Mouse (Mus musculus): Measurements from ENCODE around the gene Ptgr1. TPM values are rescaled to one million over a fixed set of nuclear protein-coding genes. Genes with fewer than 3 reads are reported as not detected.

Gene Ptgr1
- polyA plus RNA-seq, 1 experiment, result 0.86 TPM

DNA sequence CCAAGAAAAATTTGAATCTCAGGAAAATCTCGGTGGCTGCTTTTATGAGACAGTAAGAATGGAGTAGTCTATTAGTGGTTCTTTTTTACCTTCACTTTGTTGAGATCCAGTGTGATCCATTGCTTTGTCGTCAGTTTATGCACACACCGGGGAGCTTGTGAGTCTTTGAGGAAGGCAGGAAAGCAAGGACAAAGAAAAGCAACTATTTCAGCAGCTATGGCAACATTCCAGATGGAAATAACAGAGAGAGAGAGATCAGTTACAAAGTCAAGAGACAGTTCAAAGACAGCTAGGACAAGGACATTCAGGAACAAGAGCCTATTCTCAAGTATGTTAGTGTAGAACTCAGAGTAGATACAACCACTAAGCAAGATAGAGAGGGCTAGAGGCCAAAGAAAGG lies 51.1 kb downstream of the Ptgr1 start:
- Histone ChIP-seq H3K27ac (ENCODE audit: insufficient read depth, low read length) (no peak overlapping the region), H3K4me3 (ENCODE audit: insufficient read depth, low read length) (no peak overlapping the region), H3K4me1 (ENCODE audit: control insufficient read depth, insufficient read depth, low read length) (no peaks in the 10 kb centered on the region)
- TF ChIP-seq POLR2A (IDR thresholded peaks at IDR 0.05; ENCODE audit: extremely low read depth, insufficient read depth, low read length) (no peak), CTCF (IDR thresholded peaks at IDR 0.05; ENCODE audit: extremely low read depth, insufficient read depth, low read length) (no peak)

DNA sequence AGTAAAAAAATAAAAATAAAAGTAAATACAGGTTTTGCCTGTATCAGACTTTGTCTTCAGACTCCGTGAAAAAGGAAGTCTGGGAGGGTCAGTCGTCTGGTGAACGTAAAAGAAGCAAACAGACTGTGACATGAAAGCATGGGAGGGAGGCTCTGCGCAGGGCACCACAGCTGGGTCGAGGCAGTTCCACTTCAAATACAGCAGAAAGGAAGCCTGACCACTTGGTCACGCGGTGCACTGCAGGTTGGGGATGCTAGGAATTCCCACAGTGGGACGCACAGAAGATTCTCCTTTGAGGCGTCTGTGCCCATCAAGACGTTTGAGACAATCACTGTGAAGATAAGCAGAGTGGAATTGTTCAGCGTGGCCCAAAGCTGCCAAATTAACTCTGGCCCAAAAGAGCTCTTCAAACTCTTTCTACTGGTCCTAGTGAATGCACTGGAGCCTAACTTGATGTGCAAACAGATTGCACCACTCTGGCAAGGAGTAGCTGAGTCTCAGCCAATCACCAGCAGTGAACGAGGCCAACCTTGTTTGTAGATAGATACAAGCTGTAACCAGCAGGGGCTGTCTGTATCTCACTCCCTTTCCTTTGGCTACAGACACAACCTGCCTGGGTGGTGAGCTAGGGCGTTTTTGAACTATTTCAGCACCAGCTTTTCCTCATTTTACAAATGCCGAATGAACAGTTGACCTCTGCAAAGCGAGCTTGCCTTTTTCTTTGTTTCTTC lies 52.0 kb downstream of the Ptgr1 start:
- Histone ChIP-seq H3K27ac (ENCODE audit: insufficient read depth, low read length) (no peak overlapping the region), H3K4me3 (ENCODE audit: insufficient read depth, low read length) (no peak overlapping the region), H3K4me1 (ENCODE audit: control insufficient read depth, insufficient read depth, low read length) (no peaks in the 10 kb centered on the region)
- no peak for TF ChIP-seq POLR2A (IDR thresholded peaks at IDR 0.05; ENCODE audit: extremely low read depth, insufficient read depth, low read length)
- TF ChIP-seq CTCF (IDR thresholded peaks at IDR 0.05; ENCODE audit: extremely low read depth, insufficient read depth, low read length), result peak; percentile 20; the same call in 1 of the 2 replicates

DNA sequence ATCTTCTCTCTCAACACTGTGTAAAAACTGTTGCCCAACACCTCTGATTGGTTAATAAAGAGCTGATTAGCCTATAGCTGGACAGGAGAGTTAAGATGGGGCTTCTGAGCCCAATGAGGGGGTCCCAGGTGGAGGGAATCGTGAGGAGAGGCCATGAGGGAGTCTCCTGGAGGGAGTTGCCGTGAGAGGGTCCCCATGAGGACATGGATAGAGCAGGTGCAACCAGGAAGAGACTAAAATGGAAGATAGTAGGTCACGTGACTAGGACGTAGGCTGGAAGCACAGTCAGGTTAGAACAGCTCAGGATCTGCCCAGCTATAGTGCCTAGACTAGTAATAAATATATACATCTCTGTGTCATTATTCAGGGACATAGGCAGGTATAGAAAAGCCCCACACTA lies 52.6 kb downstream of the Ptgr1 start:
- no peak overlapping the region for H3K4me3 ChIP-seq (ENCODE audit: insufficient read depth, low read length)
- TF ChIP-seq CTCF (IDR thresholded peaks at IDR 0.05; ENCODE audit: extremely low read depth, insufficient read depth, low read length), result no peak
- TF ChIP-seq POLR2A (IDR thresholded peaks at IDR 0.05; ENCODE audit: extremely low read depth, insufficient read depth, low read length), result no peak
- H3K4me1 ChIP-seq (ENCODE audit: control insufficient read depth, insufficient read depth, low read length), result no peaks in the 10 kb centered on the region
- H3K27ac ChIP-seq (ENCODE audit: insufficient read depth, low read length), result no peak overlapping the region

DNA sequence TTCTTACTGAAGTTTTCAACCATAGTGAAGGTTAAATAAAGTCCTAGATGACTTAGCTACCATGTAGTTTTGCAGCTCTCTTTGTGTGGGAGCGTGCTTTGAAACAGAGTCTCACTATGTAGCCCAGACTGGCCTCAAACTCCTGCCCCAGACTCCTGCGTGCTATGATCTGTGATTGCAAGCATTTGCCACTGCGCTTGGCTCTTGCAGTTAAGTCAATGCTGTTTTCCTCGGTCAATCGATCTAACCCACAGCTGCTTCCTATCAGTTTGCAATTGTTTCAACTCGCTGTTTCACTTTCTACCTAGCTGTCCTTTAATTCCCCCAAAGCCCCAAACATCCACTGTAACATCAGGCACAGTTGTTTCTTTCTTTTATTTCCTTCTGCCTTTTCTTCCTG lies 54.4 kb downstream of the Ptgr1 start:
- no peak for TF ChIP-seq CTCF (IDR thresholded peaks at IDR 0.05; ENCODE audit: extremely low read depth, insufficient read depth, low read length)
- no peak for TF ChIP-seq POLR2A (IDR thresholded peaks at IDR 0.05; ENCODE audit: extremely low read depth, insufficient read depth, low read length)
- Histone ChIP-seq H3K27ac (ENCODE audit: insufficient read depth, low read length) (no peak overlapping the region), H3K4me3 (ENCODE audit: insufficient read depth, low read length) (no peak overlapping the region), H3K4me1 (ENCODE audit: control insufficient read depth, insufficient read depth, low read length) (no peaks in the 10 kb centered on the region)

DNA sequence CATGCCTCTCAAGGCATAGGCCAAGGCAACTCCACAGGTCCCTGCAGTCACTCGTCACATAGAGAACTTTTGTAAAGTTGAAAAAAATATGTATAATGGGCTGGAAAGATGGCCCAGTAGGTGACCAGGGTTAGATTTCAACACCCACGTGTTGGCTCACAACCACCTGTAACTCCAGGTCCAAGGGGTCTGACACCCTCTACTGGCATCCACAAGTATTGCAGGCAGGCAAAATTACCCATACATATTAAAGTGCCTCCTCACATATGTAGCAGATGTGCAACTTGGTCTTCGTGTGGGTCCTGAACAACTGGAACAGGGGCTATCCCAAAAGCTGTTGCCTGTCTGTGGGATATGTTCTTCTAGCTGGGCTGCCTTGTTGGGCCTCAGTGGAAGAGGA lies 59.3 kb downstream of the Ptgr1 start:
- Histone ChIP-seq H3K27ac (ENCODE audit: insufficient read depth, low read length) (no peak overlapping the region), H3K4me3 (ENCODE audit: insufficient read depth, low read length) (no peak overlapping the region), H3K4me1 (ENCODE audit: control insufficient read depth, insufficient read depth, low read length) (no peaks in the 10 kb centered on the region)
- TF ChIP-seq POLR2A (IDR thresholded peaks at IDR 0.05; ENCODE audit: extremely low read depth, insufficient read depth, low read length) (no peak), CTCF (IDR thresholded peaks at IDR 0.05; ENCODE audit: extremely low read depth, insufficient read depth, low read length) (no peak)

DNA sequence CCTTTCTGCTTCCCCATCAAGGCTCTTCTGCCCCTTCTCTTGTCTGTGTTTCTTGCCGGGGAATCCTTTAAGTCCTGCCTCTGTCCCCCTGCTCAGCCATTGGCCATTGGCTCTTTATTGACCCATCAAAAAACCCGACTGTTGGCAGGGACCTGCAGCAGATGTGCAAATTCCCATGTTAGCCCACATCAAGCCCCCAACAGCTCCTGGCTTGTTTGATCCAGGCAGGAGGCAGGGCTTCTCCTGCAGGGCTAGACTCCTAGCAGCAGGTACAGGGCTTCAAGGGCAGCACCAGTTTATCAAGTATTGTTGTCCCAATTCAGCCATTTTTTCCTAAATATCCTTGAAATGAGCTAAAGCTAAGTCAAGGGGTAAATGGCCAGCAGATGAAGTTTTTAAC lies 60.8 kb downstream of the Ptgr1 start:
- H3K27ac ChIP-seq (ENCODE audit: insufficient read depth, low read length), result no peak overlapping the region

DNA sequence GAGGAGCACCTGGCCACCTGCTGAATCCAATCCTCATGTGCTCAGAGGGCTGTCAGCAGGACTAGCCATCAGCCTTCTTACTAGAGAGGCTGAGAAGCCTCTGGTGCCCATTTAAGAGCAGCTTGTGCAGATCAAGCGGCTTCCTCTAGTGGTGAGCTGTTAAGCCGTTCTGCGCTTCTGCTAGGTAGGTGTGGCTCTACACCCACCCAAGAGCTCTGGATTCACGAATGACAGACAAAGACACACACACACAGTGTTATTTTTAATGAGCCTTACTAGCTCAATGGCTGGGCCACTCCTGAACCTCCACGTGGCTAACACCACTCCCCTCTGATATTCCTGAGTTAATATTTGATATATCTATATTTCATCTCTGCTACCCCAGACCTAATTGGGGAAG lies 61.3 kb downstream of the Ptgr1 start:
- no peak for TF ChIP-seq POLR2A (IDR thresholded peaks at IDR 0.05; ENCODE audit: extremely low read depth, insufficient read depth, low read length)
- TF ChIP-seq CTCF (IDR thresholded peaks at IDR 0.05; ENCODE audit: extremely low read depth, insufficient read depth, low read length), result no peak

More for the DNA sequence above, 60.8 kb downstream of the Ptgr1 start:
- no peaks in the 10 kb centered on the region for H3K4me1 ChIP-seq (ENCODE audit: control insufficient read depth, insufficient read depth, low read length)
- no peak overlapping the region for H3K4me3 ChIP-seq (ENCODE audit: insufficient read depth, low read length)
- TF ChIP-seq POLR2A (IDR thresholded peaks at IDR 0.05; ENCODE audit: extremely low read depth, insufficient read depth, low read length) (no peak), CTCF (IDR thresholded peaks at IDR 0.05; ENCODE audit: extremely low read depth, insufficient read depth, low read length) (no peak)

DNA sequence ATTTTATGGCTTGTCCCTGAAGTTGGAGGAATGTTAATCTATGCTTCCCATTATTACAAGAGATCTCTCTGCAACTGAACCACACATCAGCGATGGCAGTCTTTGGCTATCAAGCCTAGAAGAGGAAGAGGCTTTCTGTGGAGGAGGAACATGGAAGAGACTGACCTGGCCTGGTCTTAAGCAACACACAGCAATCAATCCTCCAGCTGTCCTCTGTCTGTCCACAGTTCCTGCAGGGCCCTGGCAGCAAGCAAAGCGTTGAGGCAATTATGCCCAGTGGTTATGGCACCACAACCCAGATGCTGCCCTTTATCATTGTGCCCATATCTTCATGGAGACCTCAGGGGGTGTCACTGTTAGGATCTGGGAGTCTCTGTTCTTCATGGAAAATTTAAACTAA lies 63.0 kb downstream of the Ptgr1 start:
- no peak for TF ChIP-seq POLR2A (IDR thresholded peaks at IDR 0.05; ENCODE audit: extremely low read depth, insufficient read depth, low read length)
- TF ChIP-seq CTCF (IDR thresholded peaks at IDR 0.05; ENCODE audit: extremely low read depth, insufficient read depth, low read length), result no peak
- no peak overlapping the region for H3K4me3 ChIP-seq (ENCODE audit: insufficient read depth, low read length)
- H3K4me1 ChIP-seq (ENCODE audit: control insufficient read depth, insufficient read depth, low read length), result no peaks in the 10 kb centered on the region
- no peak overlapping the region for H3K27ac ChIP-seq (ENCODE audit: insufficient read depth, low read length)

More for the DNA sequence above, 61.3 kb downstream of the Ptgr1 start:
- Histone ChIP-seq H3K27ac (ENCODE audit: insufficient read depth, low read length) (no peak overlapping the region), H3K4me3 (ENCODE audit: insufficient read depth, low read length) (no peak overlapping the region), H3K4me1 (ENCODE audit: control insufficient read depth, insufficient read depth, low read length) (no peaks in the 10 kb centered on the region)

Other genes starting within 250 kb of the Ptgr1 start
- 0.06 and 0.21 TPM in 2 replicates for gene Olfr267, start 199.4 kb downstream of the Ptgr1 start, polyA plus RNA-seq (2012; rRNA removed)
- 38.6 and 40.5 TPM in 2 replicates for gene Ecpas, start 74.4 kb downstream of the Ptgr1 start, polyA plus RNA-seq (2012; rRNA removed)
- gene Zkscan16, start 43.5 kb downstream of the Ptgr1 start, polyA plus RNA-seq (2012; rRNA removed), result 14.7 and 17.1 TPM in 2 replicates
- 3.2 and 3.3 TPM in 2 replicates for gene Dnajc25, start 7.9 kb upstream of the Ptgr1 start, polyA plus RNA-seq (2012; rRNA removed)
- gene Gm20503, start 16.1 kb upstream of the Ptgr1 start, polyA plus RNA-seq (2012; rRNA removed), result 0.08 TPM in 1 of 2 replicates, not detected in the other
- 61.1 and 62.7 TPM in 2 replicates for gene Gng10, start 48.0 kb upstream of the Ptgr1 start, polyA plus RNA-seq (2012; rRNA removed)
- not detected in 2 replicates for gene AI481877, start 151.9 kb upstream of the Ptgr1 start, polyA plus RNA-seq (2012; rRNA removed)
- 59.1 and 60.7 TPM in 2 replicates for gene Ugcg, start 202.1 kb upstream of the Ptgr1 start, polyA plus RNA-seq (2012; rRNA removed)

Data from cortical plate, adult 2 months (tissue).